Mouse (Mus musculus): ENCODE results near the gene Rybp. TPM values are rescaled to one million over a fixed set of nuclear protein-coding genes. Genes with fewer than 3 reads are reported as not detected.

The Rybp gene
- polyA plus RNA-seq, 1 experiment from 2014 or later: 7.5 TPM

- no peak overlapping the region for H3K9ac ChIP-seq (ENCODE audit: low read length)
- H3K9me3 ChIP-seq (ENCODE audit: control insufficient read depth, low read length): no peaks in the 10 kb centered on the region
- no peaks in the 10 kb centered on the region for H3K27me3 ChIP-seq (ENCODE audit: control insufficient read depth, insufficient read depth, low read length)
- H3K36me3 ChIP-seq (ENCODE audit: control insufficient read depth, insufficient read depth, low read length): no peaks in the 10 kb centered on the region
- H3K4me2 ChIP-seq (ENCODE audit: low read length): no peak overlapping the region
- no peak for ATAC-seq (ENCODE audit: insufficient number of reproducible peaks, insufficient read depth, low FRiP score, low read depth)
- no peak overlapping the region for H3K4me3 ChIP-seq (ENCODE audit: control insufficient read depth in 1 of 2, insufficient read depth in 1 of 2, low read depth in 1 of 2, low read length in 2 of 2)
- WGBS: 23% methylated on average over 3 of the region's 3 CpGs
- peak overlapping the region in 1 of 2 experiments; percentile 12; a peak in 2 of 4 replicates for H3K27ac ChIP-seq (replicated peaks in 1 of 2; ENCODE audit: control insufficient read depth in 1 of 2, insufficient read depth in 1 of 2, low read depth in 2 of 2, low read length in 2 of 2)
- H3K4me1 ChIP-seq (ENCODE audit: control insufficient read depth in 2 of 2, insufficient read depth in 2 of 2, low read length in 2 of 2): peaks cover 39 to 41% of the 10 kb centered on the region in 2 experiments
These were observed 83.8 kb downstream of the Rybp start for GRCm38 (mm10) chr6:100203492-100203891.

- ATAC-seq (ENCODE audit: insufficient number of reproducible peaks, insufficient read depth, low FRiP score, low read depth): no peak
- no peak overlapping the region for H3K27ac ChIP-seq (replicated peaks in 1 of 2; ENCODE audit: control insufficient read depth in 1 of 2, insufficient read depth in 1 of 2, low read depth in 2 of 2, low read length in 2 of 2)
- no peak overlapping the region for H3K9ac ChIP-seq (ENCODE audit: low read length)
- no peak overlapping the region for H3K4me3 ChIP-seq (ENCODE audit: control insufficient read depth in 1 of 2, insufficient read depth in 1 of 2, low read depth in 1 of 2, low read length in 2 of 2)
- H3K9me3 ChIP-seq (ENCODE audit: control insufficient read depth, low read length): no peaks in the 10 kb centered on the region
- peaks cover 38 to 40% of the 10 kb centered on the region in 2 experiments for H3K4me1 ChIP-seq (ENCODE audit: control insufficient read depth in 2 of 2, insufficient read depth in 2 of 2, low read length in 2 of 2)
- no peak overlapping the region for H3K4me2 ChIP-seq (ENCODE audit: low read length)
- no peaks in the 10 kb centered on the region for H3K36me3 ChIP-seq (ENCODE audit: control insufficient read depth, insufficient read depth, low read length)
- no peaks in the 10 kb centered on the region for H3K27me3 ChIP-seq (ENCODE audit: control insufficient read depth, insufficient read depth, low read length)
- WGBS: 69% methylated on average over 1 of the region's 1 CpGs
These were observed 85.2 kb downstream of the Rybp start for GRCm38 (mm10) chr6:100202091-100202490.

DNA sequence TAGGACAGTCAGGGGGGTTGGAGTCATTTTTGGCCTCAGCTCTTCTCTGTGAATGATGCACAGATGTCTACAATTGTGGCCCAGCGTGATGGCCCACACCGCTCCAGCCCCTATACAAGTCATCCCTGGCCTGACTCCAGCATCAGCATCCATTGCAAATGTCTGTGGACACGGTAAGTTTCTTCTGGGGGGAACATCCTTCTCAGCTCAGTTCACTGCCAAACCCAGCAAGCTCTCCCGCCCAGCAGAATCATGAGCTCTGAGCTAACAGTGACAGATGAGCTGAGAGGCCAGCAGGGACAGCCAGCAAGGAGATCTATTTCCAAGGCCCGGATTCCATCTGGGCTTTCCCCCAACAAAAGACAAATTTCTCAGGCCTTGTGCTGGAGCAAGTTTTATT lies 90.2 kb downstream of the Rybp start:
- ATAC-seq (ENCODE audit: insufficient number of reproducible peaks, insufficient read depth, low FRiP score, low read depth): no peak
- H3K4me1 ChIP-seq (ENCODE audit: control insufficient read depth in 2 of 2, insufficient read depth in 2 of 2, low read length in 2 of 2): peaks cover 41 to 47% of the 10 kb centered on the region in 2 experiments
- no peak overlapping the region for H3K4me2 ChIP-seq (ENCODE audit: low read length)
- no peak overlapping the region for H3K4me3 ChIP-seq (ENCODE audit: control insufficient read depth in 1 of 2, insufficient read depth in 1 of 2, low read depth in 1 of 2, low read length in 2 of 2)
- no peak overlapping the region; the same call in 1 of the 2 replicates for H3K9ac ChIP-seq (ENCODE audit: low read length)
- 63% methylated on average over 5 of the region's 5 CpGs for WGBS
- H3K36me3 ChIP-seq (ENCODE audit: control insufficient read depth, insufficient read depth, low read length): no peaks in the 10 kb centered on the region
- no peaks in the 10 kb centered on the region for H3K9me3 ChIP-seq (ENCODE audit: control insufficient read depth, low read length)
- H3K27ac ChIP-seq (replicated peaks in 1 of 2; ENCODE audit: control insufficient read depth in 1 of 2, insufficient read depth in 1 of 2, low read depth in 2 of 2, low read length in 2 of 2): peak overlapping the region in 1 of 2 experiments; percentile 19; a peak in 1 of 4 replicates
- H3K27me3 ChIP-seq (ENCODE audit: control insufficient read depth, insufficient read depth, low read length): no peaks in the 10 kb centered on the region

GRCm38 (mm10) chr6:100195870-100196409 lies 91.3 kb downstream of the Rybp start:
- ATAC-seq (ENCODE audit: insufficient number of reproducible peaks, insufficient read depth, low FRiP score, low read depth): peak; percentile 69
- Histone ChIP-seq H3K36me3 (ENCODE audit: control insufficient read depth, insufficient read depth, low read length) (no peaks in the 10 kb centered on the region), H3K27me3 (ENCODE audit: control insufficient read depth, insufficient read depth, low read length) (no peaks in the 10 kb centered on the region), H3K4me2 (ENCODE audit: low read length) (no peak overlapping the region), H3K27ac (replicated peaks in 1 of 2; ENCODE audit: control insufficient read depth in 1 of 2, insufficient read depth in 1 of 2, low read depth in 2 of 2, low read length in 2 of 2) (peak overlapping the region; percentile 76 to 87), H3K4me1 (ENCODE audit: control insufficient read depth in 2 of 2, insufficient read depth in 2 of 2, low read length in 2 of 2) (peaks cover 34 to 47% of the 10 kb centered on the region in 2 experiments), H3K9me3 (ENCODE audit: control insufficient read depth, low read length) (no peaks in the 10 kb centered on the region), H3K4me3 (ENCODE audit: control insufficient read depth in 1 of 2, insufficient read depth in 1 of 2, low read depth in 1 of 2, low read length in 2 of 2) (no peak overlapping the region), H3K9ac (ENCODE audit: low read length) (peak overlapping the region; percentile 36)
- 3% methylated on average over 7 of the region's 7 CpGs for WGBS

- 52% methylated on average over 5 of the region's 5 CpGs for WGBS
- peak overlapping the region; percentile 76 to 87; a peak in 3 of 4 replicates for H3K27ac ChIP-seq (replicated peaks in 1 of 2; ENCODE audit: control insufficient read depth in 1 of 2, insufficient read depth in 1 of 2, low read depth in 2 of 2, low read length in 2 of 2)
- H3K36me3 ChIP-seq (ENCODE audit: control insufficient read depth, insufficient read depth, low read length): no peaks in the 10 kb centered on the region
- no peaks in the 10 kb centered on the region for H3K9me3 ChIP-seq (ENCODE audit: control insufficient read depth, low read length)
- H3K4me3 ChIP-seq (ENCODE audit: control insufficient read depth in 1 of 2, insufficient read depth in 1 of 2, low read depth in 1 of 2, low read length in 2 of 2): no peak overlapping the region
- H3K27me3 ChIP-seq (ENCODE audit: control insufficient read depth, insufficient read depth, low read length): no peaks in the 10 kb centered on the region
- 0 out of 2 replicates have a peak overlapping the region, but pooled peaks have one; percentile 36 for H3K9ac ChIP-seq (ENCODE audit: low read length)
- H3K4me2 ChIP-seq (ENCODE audit: low read length): no peak overlapping the region
- no peak for ATAC-seq (ENCODE audit: insufficient number of reproducible peaks, insufficient read depth, low FRiP score, low read depth)
- H3K4me1 ChIP-seq (ENCODE audit: control insufficient read depth in 2 of 2, insufficient read depth in 2 of 2, low read length in 2 of 2): peaks cover 34 to 47% of the 10 kb centered on the region in 2 experiments
These were observed 92.2 kb downstream of the Rybp start for GRCm38 (mm10) chr6:100195091-100195490.

- no peaks in the 10 kb centered on the region for H3K9me3 ChIP-seq (ENCODE audit: control insufficient read depth, low read length)
- no peak overlapping the region for H3K27ac ChIP-seq (replicated peaks in 1 of 2; ENCODE audit: control insufficient read depth in 1 of 2, insufficient read depth in 1 of 2, low read depth in 2 of 2, low read length in 2 of 2)
- H3K4me1 ChIP-seq (ENCODE audit: control insufficient read depth in 2 of 2, insufficient read depth in 2 of 2, low read length in 2 of 2): peaks cover 38 to 47% of the 10 kb centered on the region in 2 experiments
- ATAC-seq (ENCODE audit: insufficient number of reproducible peaks, insufficient read depth, low FRiP score, low read depth): no peak
- WGBS: 61% methylated on average over 7 of the region's 7 CpGs
- no peak overlapping the region for H3K4me3 ChIP-seq (ENCODE audit: control insufficient read depth in 1 of 2, insufficient read depth in 1 of 2, low read depth in 1 of 2, low read length in 2 of 2)
- H3K4me2 ChIP-seq (ENCODE audit: low read length): no peak overlapping the region
- no peaks in the 10 kb centered on the region for H3K36me3 ChIP-seq (ENCODE audit: control insufficient read depth, insufficient read depth, low read length)
- H3K27me3 ChIP-seq (ENCODE audit: control insufficient read depth, insufficient read depth, low read length): no peaks in the 10 kb centered on the region
- no peak overlapping the region for H3K9ac ChIP-seq (ENCODE audit: low read length)
These were observed 93.5 kb downstream of the Rybp start for GRCm38 (mm10) chr6:100193760-100194159.

DNA sequence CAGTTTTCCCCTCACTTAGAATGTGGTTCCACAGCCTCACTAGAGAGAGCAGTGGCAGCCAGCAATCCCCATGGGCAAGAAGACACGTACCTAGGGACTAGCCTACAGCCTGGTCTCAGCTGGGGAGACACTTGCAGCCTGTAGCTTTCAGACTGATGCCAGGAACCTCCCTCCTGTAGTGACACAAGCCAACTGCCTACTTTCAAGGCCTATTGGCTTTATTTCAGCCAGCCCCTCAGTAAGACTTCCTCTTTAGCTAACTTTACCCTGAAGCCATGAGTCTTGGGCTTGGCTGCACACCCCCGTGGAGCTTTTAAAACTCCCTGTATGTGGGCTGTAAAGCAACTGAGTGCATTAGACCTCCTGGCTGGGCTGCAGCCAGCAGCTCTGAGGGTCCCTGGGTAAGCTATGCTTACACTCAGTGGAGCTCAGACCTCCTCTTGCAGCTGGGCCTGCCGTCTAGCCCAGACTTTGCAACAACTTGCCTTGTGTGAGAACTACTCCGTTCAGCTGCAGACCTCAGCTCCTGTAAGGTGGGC lies 94.5 kb downstream of the Rybp start:
- H3K27ac ChIP-seq (replicated peaks in 1 of 2; ENCODE audit: control insufficient read depth in 1 of 2, insufficient read depth in 1 of 2, low read depth in 2 of 2, low read length in 2 of 2): no peak overlapping the region
- ATAC-seq (ENCODE audit: insufficient number of reproducible peaks, insufficient read depth, low FRiP score, low read depth): no peak
- H3K27me3 ChIP-seq (ENCODE audit: control insufficient read depth, insufficient read depth, low read length): no peaks in the 10 kb centered on the region
- WGBS: 61% methylated on average over 4 of the region's 4 CpGs
- H3K4me2 ChIP-seq (ENCODE audit: low read length): no peak overlapping the region
- no peaks in the 10 kb centered on the region for H3K36me3 ChIP-seq (ENCODE audit: control insufficient read depth, insufficient read depth, low read length)
- H3K9me3 ChIP-seq (ENCODE audit: control insufficient read depth, low read length): no peaks in the 10 kb centered on the region
- H3K4me1 ChIP-seq (ENCODE audit: control insufficient read depth in 2 of 2, insufficient read depth in 2 of 2, low read length in 2 of 2): peaks cover 38 to 55% of the 10 kb centered on the region in 2 experiments
- no peak overlapping the region; the same call in 1 of the 2 replicates for H3K9ac ChIP-seq (ENCODE audit: low read length)
- no peak overlapping the region for H3K4me3 ChIP-seq (ENCODE audit: control insufficient read depth in 1 of 2, insufficient read depth in 1 of 2, low read depth in 1 of 2, low read length in 2 of 2)
